Mouse (Mus musculus) lung, postnatal 0 days (tissue): ENCODE measurements at regions not wholly inside any gene's neighbourhood (a gene's known extent, or its start where the extent isn't known, plus 50 kb on each side); places are given as distances from the start of the nearest gene placed in this dataset.

ENCODE experiments used
- ATAC-seq: fragments of 200-750 bp; cut with Nextera tagmentation; 2 replicates; pipeline ENCODE4 v1.8.0; 2017; ENCODE audit warnings: moderate library complexity
- DNase-seq: peaks from one replicate; pipeline ENCODE4 v3.0.0-alpha.2; 2016; ENCODE audit warnings: low spot score
- H3K27ac ChIP-seq: fragments of 300-500 bp; sonication (generic); 2 replicates; pipeline ENCODE4 v1.5.1; 2014; ENCODE audit warnings: antibody characterized with exemption, mild to moderate bottlenecking, low read length, mixed read lengths
- H3K27me3 ChIP-seq: fragments of 300-500 bp; sonication (generic); replicated peaks from 2 replicates; pipeline ENCODE4 v1.6.1; 2014; ENCODE audit warnings: low read length, mixed read lengths; ENCODE audit not compliant: insufficient read depth
- H3K36me3 ChIP-seq: fragments of 300-500 bp; sonication (generic); 2 replicates; pipeline ENCODE4 v1.6.1; 2014; ENCODE audit warnings: low read length, mixed read lengths; ENCODE audit not compliant: insufficient read depth
- H3K4me1 ChIP-seq: fragments of 300-500 bp; sonication (generic); 2 replicates; pipeline ENCODE4 v1.6.1; 2014; ENCODE audit warnings: antibody characterized with exemption, low read depth, low read length, mixed read lengths; ENCODE audit not compliant: insufficient read depth
- H3K4me2 ChIP-seq: fragments of 300-500 bp; sonication (generic); replicated peaks from 2 replicates; pipeline ENCODE4 v1.6.1; 2014; ENCODE audit warnings: low read depth, mild to moderate bottlenecking, low read length, moderate library complexity, mixed read lengths
- H3K4me3 ChIP-seq: fragments of 300-500 bp; sonication (generic); 2 replicates; pipeline ENCODE4 v1.5.1; 2014; ENCODE audit warnings: low read depth, low read length
- H3K9ac ChIP-seq: fragments of 300-500 bp; sonication (generic); replicated peaks from 2 replicates; pipeline ENCODE4 v1.6.1; 2014; ENCODE audit warnings: low read depth, mild to moderate bottlenecking
- H3K9me3 ChIP-seq: fragments of 300-500 bp; sonication (generic); 2 replicates; pipeline ENCODE4 v1.6.1; 2016; ENCODE audit warnings: low read length, mixed read lengths
- CTCF ChIP-seq: IDR thresholded peaks from 2 replicates; pipeline ENCODE4 v1.5.1; 2016; ENCODE audit warnings: antibody characterized with exemption, mild to moderate bottlenecking
- EP300 ChIP-seq: IDR thresholded peaks from 2 replicates; pipeline ENCODE4 v1.6.1; 2016; ENCODE audit warnings: antibody characterized with exemption, mild to moderate bottlenecking, control low read depth
- WGBS: fragments of 180-500 bp; shearing (Covaris S2); extraction: QIAGEN DNeasy Blood & Tissue Kit; methylation state at CpG from one replicate; pipeline ENCODE4 v1.1.7; 2014; 5-methylcytosine and 5-hydroxymethylcytosine counted together

GRCm38 (mm10) chr3:51080415-51080814 lies 143.8 kb upstream of the Noct start:
- H3K9me3 ChIP-seq: no peaks in the 10 kb centered on the region
- no peak overlapping the region for H3K27ac ChIP-seq
- TF ChIP-seq CTCF (no peak), EP300 (no peak)
- no peaks in the 10 kb centered on the region for H3K27me3 ChIP-seq
- no peak overlapping the region for H3K9ac ChIP-seq
- no peak overlapping the region for H3K4me3 ChIP-seq
- no peaks in the 10 kb centered on the region for H3K36me3 ChIP-seq
- H3K4me2 ChIP-seq: no peak overlapping the region
- 19% methylated on average over 3 of the region's 3 CpGs for WGBS
- ATAC-seq (no peak), DNase-seq (no peak)
- H3K4me1 ChIP-seq: no peaks in the 10 kb centered on the region

- Histone ChIP-seq H3K27me3 (no peaks in the 10 kb centered on the region), H3K4me3 (no peak overlapping the region), H3K4me1 (no peaks in the 10 kb centered on the region), H3K4me2 (no peak overlapping the region), H3K9ac (no peak overlapping the region), H3K36me3 (no peaks in the 10 kb centered on the region), H3K27ac (no peak overlapping the region), H3K9me3 (no peaks in the 10 kb centered on the region)
- no peak for TF ChIP-seq EP300
- TF ChIP-seq CTCF: no peak
- ATAC-seq (no peak), DNase-seq (no peak)
- WGBS: 45% methylated on average over 7 of the region's 7 CpGs
These were observed 143.4 kb upstream of the Noct start for GRCm38 (mm10) chr3:51080855-51081254.

GRCm38 (mm10) chr3:51082831-51083575 lies 141.2 kb upstream of the Noct start:
- TF ChIP-seq EP300: no peak
- TF ChIP-seq CTCF: no peak
- Histone ChIP-seq H3K4me1 (no peaks in the 10 kb centered on the region), H3K4me2 (no peak overlapping the region), H3K9me3 (no peaks in the 10 kb centered on the region), H3K27ac (no peak overlapping the region), H3K4me3 (no peak overlapping the region), H3K36me3 (no peaks in the 10 kb centered on the region), H3K27me3 (no peaks in the 10 kb centered on the region), H3K9ac (no peak overlapping the region)
- no peak for ATAC-seq
- no peak for DNase-seq
- 80% methylated on average over 11 of the region's 11 CpGs for WGBS

GRCm38 (mm10) chr3:51083583-51083982 lies 140.7 kb upstream of the Noct start:
- Histone ChIP-seq H3K36me3 (no peaks in the 10 kb centered on the region), H3K4me3 (no peak overlapping the region), H3K9me3 (no peaks in the 10 kb centered on the region), H3K27me3 (no peaks in the 10 kb centered on the region), H3K9ac (no peak overlapping the region), H3K4me2 (no peak overlapping the region), H3K27ac (no peak overlapping the region), H3K4me1 (no peaks in the 10 kb centered on the region)
- DNase-seq: no peak
- ATAC-seq: no peak
- TF ChIP-seq CTCF: no peak
- no peak for TF ChIP-seq EP300
- WGBS: 69% methylated on average over 7 of the region's 7 CpGs

GRCm38 (mm10) chr3:51086441-51086849 lies 137.8 kb upstream of the Noct start:
- H3K4me2 ChIP-seq: no peak overlapping the region
- H3K4me1 ChIP-seq: no peaks in the 10 kb centered on the region
- no peaks in the 10 kb centered on the region for H3K27me3 ChIP-seq
- H3K9ac ChIP-seq: no peak overlapping the region
- no peak for TF ChIP-seq CTCF
- TF ChIP-seq EP300: no peak
- H3K4me3 ChIP-seq: no peak overlapping the region
- DNase-seq (no peak), ATAC-seq (0 out of 2 replicates have a peak, but pooled peaks have one; percentile 9)
- WGBS: 29% methylated on average over 10 of the region's 10 CpGs
- no peaks in the 10 kb centered on the region for H3K9me3 ChIP-seq
- H3K27ac ChIP-seq: no peak overlapping the region
- no peaks in the 10 kb centered on the region for H3K36me3 ChIP-seq

GRCm38 (mm10) chr3:51087076-51087475 lies 137.2 kb upstream of the Noct start:
- no peaks in the 10 kb centered on the region for H3K9me3 ChIP-seq
- no peak overlapping the region for H3K4me3 ChIP-seq
- DNase-seq (no peak), ATAC-seq (no peak)
- no peak for TF ChIP-seq EP300
- no peak for TF ChIP-seq CTCF
- no peak overlapping the region for H3K9ac ChIP-seq
- H3K27me3 ChIP-seq: no peaks in the 10 kb centered on the region
- no peak overlapping the region for H3K4me2 ChIP-seq
- no peaks in the 10 kb centered on the region for H3K36me3 ChIP-seq
- WGBS: 87% methylated on average over 4 of the region's 4 CpGs
- no peaks in the 10 kb centered on the region for H3K4me1 ChIP-seq
- no peak overlapping the region for H3K27ac ChIP-seq
